Mouse (Mus musculus) CH12.LX (cell line): ENCODE measurements at regions not wholly inside any gene's neighbourhood (a gene's known extent, or its start where the extent isn't known, plus 50 kb on each side); places are given as distances from the start of the nearest gene placed in this dataset.

ENCODE experiments used
- DNase-seq: peaks from one replicate; pipeline ENCODE4 v3.0.0-alpha.2; 2013; ENCODE audit errors: extremely low read depth
- H3K27ac ChIP-seq: 2 replicates; pipeline ENCODE4 v1.5.1; 2012; ENCODE audit warnings: low read depth, mild to moderate bottlenecking, control low read depth, moderate library complexity; ENCODE audit not compliant: insufficient read depth
- H3K27me3 ChIP-seq: replicated peaks from 2 replicates; pipeline ENCODE3; 2012; ENCODE audit warnings: inconsistent platforms
- H3K36me3 ChIP-seq, 2 experiments: replicated peaks in 1 of 2; 2 replicates each; pipeline versions ENCODE3 to v1.6.1; 2012; ENCODE audit warnings: inconsistent platforms in 1 of 2, low read length in 1 of 2, mild to moderate bottlenecking in 1 of 2, mixed read lengths in 1 of 2, moderate library complexity in 1 of 2; ENCODE audit not compliant: control insufficient read depth in 1 of 2, insufficient read depth in 1 of 2
- H3K4me1 ChIP-seq, 2 experiments: 2 replicates each; pipeline ENCODE4 v1.6.1; 2012; ENCODE audit warnings: inconsistent platforms in 1 of 2, moderate library complexity in 1 of 2; ENCODE audit not compliant: insufficient read depth in 2 of 2, control insufficient read depth in 1 of 2
- H3K4me2 ChIP-seq: 2 replicates; pipeline ENCODE4 v1.6.1; 2012; ENCODE audit warnings: low read depth, mild to moderate bottlenecking, control low read depth; ENCODE audit not compliant: poor library complexity, insufficient read depth, severe bottlenecking
- H3K4me3 ChIP-seq, 3 experiments: fragments of 150-350 bp in 1 of 3; sonication (generic) in 1 of 3; replicated peaks in 1 of 3; 2 replicates each; pipeline versions ENCODE3 to v1.5.1; 2011 to 2012; ENCODE audit warnings: low read depth in 2 of 3, low read length in 2 of 3, mild to moderate bottlenecking in 2 of 3, moderate library complexity in 2 of 3, control low read depth in 1 of 3, improper control_type of control experiment in 1 of 3, inconsistent platforms in 1 of 3, mixed read lengths in 1 of 3; ENCODE audit not compliant: poor library complexity in 1 of 3
- H3K79me2 ChIP-seq: replicated peaks from 2 replicates; pipeline ENCODE4 v1.6.1; 2012; ENCODE audit warnings: mild to moderate bottlenecking, moderate library complexity; ENCODE audit not compliant: control insufficient read depth, poor library complexity, insufficient read depth, severe bottlenecking; ENCODE audit errors: extremely low read depth
- H3K9ac ChIP-seq: 2 replicates; pipeline ENCODE4 v1.6.1; 2012; ENCODE audit warnings: low read depth, mild to moderate bottlenecking, control low read depth, moderate library complexity; ENCODE audit not compliant: insufficient read depth
- H3K9me3 ChIP-seq: replicated peaks from 2 replicates; pipeline ENCODE3; 2012; ENCODE audit warnings: low read length, inconsistent platforms, mixed read lengths
- CHD1 ChIP-seq: IDR thresholded peaks from 2 replicates; pipeline ENCODE4 v1.6.1; 2012; ENCODE audit warnings: low read depth, low read length, improper control_type of control experiment, inconsistent platforms
- CHD2 ChIP-seq: IDR thresholded peaks from 2 replicates; pipeline ENCODE4 v1.6.1; 2011; ENCODE audit warnings: low read length, improper control_type of control experiment
- CTCF ChIP-seq, 2 experiments: IDR thresholded peaks in 1 of 2; conservative IDR thresholded peaks in 1 of 2; 2 replicates each; pipeline ENCODE4 v1.5.1; 2011 to 2012; ENCODE audit warnings: low read depth in 2 of 2, low read length in 2 of 2, improper control_type of control experiment in 1 of 2, inconsistent platforms in 1 of 2, mild to moderate bottlenecking in 1 of 2, moderate library complexity in 1 of 2
- E2F4 ChIP-seq: IDR thresholded peaks from 2 replicates; pipeline ENCODE4 v1.6.1; 2011; ENCODE audit warnings: low read depth, low read length, improper control_type of control experiment; ENCODE audit not compliant: insufficient replicate concordance
- ELF1 ChIP-seq: IDR thresholded peaks from 2 replicates; pipeline ENCODE4 v1.6.1; 2014; ENCODE audit warnings: low read depth, mild to moderate bottlenecking, inconsistent platforms, low read length, improper control_type of control experiment
- EP300 ChIP-seq: IDR thresholded peaks from 2 replicates; pipeline ENCODE4 v1.6.1; 2011; ENCODE audit warnings: low read length, improper control_type of control experiment
- GABPA ChIP-seq: IDR thresholded peaks from 2 replicates; pipeline ENCODE4 v1.6.1; 2012; ENCODE audit warnings: low read depth, low read length, improper control_type of control experiment, inconsistent platforms; ENCODE audit not compliant: insufficient replicate concordance
- HCFC1 ChIP-seq: IDR thresholded peaks from 2 replicates; pipeline ENCODE4 v1.6.1; 2012; ENCODE audit warnings: low read depth, mild to moderate bottlenecking, inconsistent platforms, low read length, improper control_type of control experiment
- JUND ChIP-seq: conservative IDR thresholded peaks from 2 replicates; pipeline ENCODE4 v1.6.1; 2011; ENCODE audit warnings: low read depth, low read length, improper control_type of control experiment
- KAT2A ChIP-seq: IDR thresholded peaks from 2 replicates; pipeline ENCODE4 v1.6.1; 2012; ENCODE audit warnings: low read length, improper control_type of control experiment, inconsistent platforms; ENCODE audit not compliant: insufficient replicate concordance
- MAFK ChIP-seq: IDR thresholded peaks from 2 replicates; pipeline ENCODE4 v1.6.1; 2011; ENCODE audit warnings: low read length, improper control_type of control experiment; ENCODE audit not compliant: insufficient replicate concordance
- MAX ChIP-seq: IDR thresholded peaks from 2 replicates; pipeline ENCODE4 v1.6.1; 2011; ENCODE audit warnings: low read length, improper control_type of control experiment
- POLR2A ChIP-seq: IDR thresholded peaks from 2 replicates; pipeline ENCODE4 v1.6.1; 2011; ENCODE audit warnings: low read depth, mild to moderate bottlenecking, improper control_type of control experiment, low read length
- RAD21 ChIP-seq: IDR thresholded peaks from 2 replicates; pipeline ENCODE4 v1.6.1; 2011; ENCODE audit warnings: low read depth, mild to moderate bottlenecking, low read length, improper control_type of control experiment, moderate library complexity
- SIN3A ChIP-seq: IDR thresholded peaks from 2 replicates; pipeline ENCODE4 v1.6.1; 2012; ENCODE audit warnings: low read length, improper control_type of control experiment, inconsistent platforms
- SMC3 ChIP-seq: IDR thresholded peaks from 2 replicates; pipeline ENCODE4 v1.6.1; 2011; ENCODE audit warnings: low read depth, low read length, improper control_type of control experiment
- TCF12 ChIP-seq: IDR thresholded peaks from 2 replicates; pipeline ENCODE4 v1.6.1; 2014; ENCODE audit warnings: low read depth, mild to moderate bottlenecking, inconsistent platforms, low read length, improper control_type of control experiment
- ZC3H11A ChIP-seq: IDR thresholded peaks from 2 replicates; pipeline ENCODE4 v1.6.1; 2012; ENCODE audit warnings: low read depth, mild to moderate bottlenecking, inconsistent platforms, low read length, improper control_type of control experiment
- ZMIZ1 ChIP-seq: IDR thresholded peaks from 2 replicates; pipeline ENCODE4 v1.6.1; 2012; ENCODE audit warnings: low read depth, mild to moderate bottlenecking, inconsistent platforms, low read length, improper control_type of control experiment
- dilution Hi-C: fragments of 300-500 bp; cut with MboI; formaldehyde crosslinking; loops from 2 replicates; pipeline ENCODE4 v1.14.3; 2020; ENCODE audit warnings: low sequenced_read_pairs; ENCODE audit not compliant: extremely low pct_unique_long_range_greater_than_20kb, extremely low pct_ligation_motif_present
- in situ Hi-C: fragments of 300-500 bp; cut with MboI; formaldehyde crosslinking; loops from 3 replicates; pipeline ENCODE4 v1.14.3; 2019; ENCODE audit warnings: low sequenced_read_pairs, low pct_ligation_motif_present, low pct_unique_long_range_greater_than_20kb, mixed read lengths

GRCm38 (mm10) chr8:24284966-24285365 lies 440.7 kb downstream of the Adam3 start:
- in situ Hi-C loops (no loop called here), dilution Hi-C loops (no loop called here)
- Histone ChIP-seq H3K9me3 (peaks cover 45% of the 10 kb centered on the region), H3K4me3 (no peak overlapping the region), H3K36me3 (no peaks in the 10 kb centered on the region), H3K4me2 (no peak overlapping the region), H3K9ac (no peak overlapping the region), H3K27ac (no peak overlapping the region), H3K79me2 (no peaks in the 10 kb centered on the region), H3K4me1 (no peaks in the 10 kb centered on the region), H3K27me3 (no peaks in the 10 kb centered on the region)
- TF ChIP-seq EP300 = no peak
- no peak for TF ChIP-seq ELF1
- TF ChIP-seq E2F4 = no peak
- no peak for TF ChIP-seq RAD21
- no peak for TF ChIP-seq MAX
- no peak for TF ChIP-seq POLR2A
- TF ChIP-seq KAT2A = no peak
- no peak for TF ChIP-seq CHD2
- TF ChIP-seq MAFK = no peak
- TF ChIP-seq SIN3A = no peak
- TF ChIP-seq CHD1 = no peak
- TF ChIP-seq ZC3H11A = no peak
- no peak for TF ChIP-seq CTCF (conservative IDR thresholded peaks at IDR 0.05 in 1 of 2, IDR thresholded peaks at IDR 0.05 in 1 of 2; ENCODE audit: low read depth in 2 of 2, low read length in 2 of 2)
- no peak for TF ChIP-seq TCF12
- DNase-seq = no peak

GRCm38 (mm10) chr8:24283901-24284405 lies 441.7 kb downstream of the Adam3 start:
- TF ChIP-seq SIN3A = no peak
- no peak for TF ChIP-seq JUND
- no peak for TF ChIP-seq HCFC1
- no peak for TF ChIP-seq MAFK
- TF ChIP-seq GABPA = no peak
- no peak for TF ChIP-seq SMC3
- TF ChIP-seq ZMIZ1 = no peak
- Histone ChIP-seq H3K36me3 (no peaks in the 10 kb centered on the region), H3K4me2 (no peak overlapping the region), H3K79me2 (no peaks in the 10 kb centered on the region), H3K27me3 (no peaks in the 10 kb centered on the region), H3K9ac (no peak overlapping the region), H3K9me3 (peaks cover 48% of the 10 kb centered on the region), H3K27ac (no peak overlapping the region), H3K4me3 (no peak overlapping the region), H3K4me1 (no peaks in the 10 kb centered on the region)
- dilution Hi-C loops = no loop called here
- DNase-seq = no peak
- in situ Hi-C loops = no loop called here
